Mouse (Mus musculus): ENCODE data around the gene Sipa1l1. TPM values are rescaled to one million over a fixed set of nuclear protein-coding genes. Genes with fewer than 3 reads are reported as not detected.

Gene Sipa1l1
- polyA plus RNA-seq, 1 experiment = 9.7 TPM

- Histone ChIP-seq H3K4me3 (ENCODE audit: insufficient read depth, poor library complexity, severe bottlenecking) (no peak overlapping the region), H3K79me2 (ENCODE audit: control insufficient read depth, insufficient read depth) (no peaks in the 10 kb centered on the region), H3ac (ENCODE audit: control insufficient read depth, insufficient read length, low read depth) (no peak overlapping the region), H3K27me3 (ENCODE audit: control insufficient read depth, insufficient read depth, insufficient read length) (no peaks in the 10 kb centered on the region), H3K36me3 (ENCODE audit: control insufficient read depth, insufficient read depth) (peaks cover 7% of the 10 kb centered on the region), H3K79me3 (ENCODE audit: low read depth) (no peaks in the 10 kb centered on the region)
- no peak for TF ChIP-seq MAX (IDR thresholded peaks at IDR 0.05)
- no peak for TF ChIP-seq CEBPB (IDR thresholded peaks at IDR 0.05; ENCODE audit: low read depth)
- TF ChIP-seq MYOG (IDR thresholded peaks at IDR 0.05; ENCODE audit: control insufficient read depth, extremely low read depth, insufficient read length) = no peak
- TF ChIP-seq CTCF (IDR thresholded peaks at IDR 0.05; ENCODE audit: control insufficient read depth, insufficient read depth, insufficient read length) = no peak
- no peak for TF ChIP-seq FOSL1 (IDR thresholded peaks at IDR 0.05; ENCODE audit: insufficient read depth, low read length, poor library complexity, severe bottlenecking)
- TF ChIP-seq MYOD1 (IDR thresholded peaks at IDR 0.05; ENCODE audit: control insufficient read depth, insufficient read length, low read depth) = no peak
- TF ChIP-seq USF1 (IDR thresholded peaks at IDR 0.05; ENCODE audit: low read depth) = no peak
These were observed 200.5 kb downstream of the Sipa1l1 start for GRCm38 (mm10) chr12:82369402-82370160.

- no peaks in the 10 kb centered on the region for H3K79me3 ChIP-seq (ENCODE audit: low read depth)
- H3K27me3 ChIP-seq (ENCODE audit: control insufficient read depth, insufficient read depth, insufficient read length) = no peaks in the 10 kb centered on the region
- no peak overlapping the region for H3ac ChIP-seq (ENCODE audit: control insufficient read depth, insufficient read length, low read depth)
- TF ChIP-seq USF1 (IDR thresholded peaks at IDR 0.05; ENCODE audit: low read depth) (no peak), MAX (IDR thresholded peaks at IDR 0.05) (no peak), FOSL1 (IDR thresholded peaks at IDR 0.05; ENCODE audit: insufficient read depth, low read length, poor library complexity, severe bottlenecking) (no peak), MYOG (IDR thresholded peaks at IDR 0.05; ENCODE audit: control insufficient read depth, extremely low read depth, insufficient read length) (no peak), CTCF (IDR thresholded peaks at IDR 0.05; ENCODE audit: control insufficient read depth, insufficient read depth, insufficient read length) (no peak), MYOD1 (IDR thresholded peaks at IDR 0.05; ENCODE audit: control insufficient read depth, insufficient read length, low read depth) (no peak), CEBPB (IDR thresholded peaks at IDR 0.05; ENCODE audit: low read depth) (no peak)
- H3K36me3 ChIP-seq (ENCODE audit: control insufficient read depth, insufficient read depth) = peaks cover 7% of the 10 kb centered on the region
- H3K79me2 ChIP-seq (ENCODE audit: control insufficient read depth, insufficient read depth) = no peaks in the 10 kb centered on the region
- no peak overlapping the region for H3K4me3 ChIP-seq (ENCODE audit: insufficient read depth, poor library complexity, severe bottlenecking)
These were observed 202.1 kb downstream of the Sipa1l1 start for GRCm38 (mm10) chr12:82371266-82371665.

DNA sequence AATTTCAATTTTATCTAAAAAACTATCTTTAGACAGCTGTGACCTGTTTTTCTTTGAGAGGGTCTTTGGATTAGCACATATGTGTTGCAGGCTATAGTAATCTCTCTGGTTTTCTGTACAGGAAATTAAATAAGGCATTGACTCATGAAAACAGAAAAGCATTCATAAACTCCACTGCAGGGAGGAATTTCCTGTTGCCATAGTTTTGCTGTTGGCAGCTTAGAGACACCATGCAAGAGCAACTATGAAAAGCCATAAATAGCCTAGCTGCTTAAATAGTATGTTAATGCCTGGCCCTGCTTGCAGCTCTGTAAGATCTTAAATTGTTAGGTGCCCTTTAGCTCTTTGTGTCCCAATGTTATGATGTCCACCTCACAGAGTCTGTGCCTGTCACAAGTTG is 204.9 kb downstream of the Sipa1l1 start:
- H3K27me3 ChIP-seq (ENCODE audit: control insufficient read depth, insufficient read depth, insufficient read length) = no peaks in the 10 kb centered on the region
- TF ChIP-seq MYOD1 (IDR thresholded peaks at IDR 0.05; ENCODE audit: control insufficient read depth, insufficient read length, low read depth) (no peak), CEBPB (IDR thresholded peaks at IDR 0.05; ENCODE audit: low read depth) (no peak), CTCF (IDR thresholded peaks at IDR 0.05; ENCODE audit: control insufficient read depth, insufficient read depth, insufficient read length) (no peak), MYOG (IDR thresholded peaks at IDR 0.05; ENCODE audit: control insufficient read depth, extremely low read depth, insufficient read length) (no peak), MAX (IDR thresholded peaks at IDR 0.05) (no peak), USF1 (IDR thresholded peaks at IDR 0.05; ENCODE audit: low read depth) (no peak)
- H3K79me2 ChIP-seq (ENCODE audit: control insufficient read depth, insufficient read depth) = no peaks in the 10 kb centered on the region
- H3K36me3 ChIP-seq (ENCODE audit: control insufficient read depth, insufficient read depth) = peaks cover 3% of the 10 kb centered on the region
- H3K4me3 ChIP-seq (ENCODE audit: insufficient read depth, poor library complexity, severe bottlenecking) = no peak overlapping the region
- H3ac ChIP-seq (ENCODE audit: control insufficient read depth, insufficient read length, low read depth) = no peak overlapping the region
- H3K79me3 ChIP-seq (ENCODE audit: low read depth) = no peaks in the 10 kb centered on the region

- Histone ChIP-seq H3K79me2 (ENCODE audit: control insufficient read depth, insufficient read depth) (no peaks in the 10 kb centered on the region), H3K4me3 (ENCODE audit: insufficient read depth, poor library complexity, severe bottlenecking) (no peak overlapping the region), H3K27me3 (ENCODE audit: control insufficient read depth, insufficient read depth, insufficient read length) (no peaks in the 10 kb centered on the region), H3K36me3 (ENCODE audit: control insufficient read depth, insufficient read depth) (peaks cover 13% of the 10 kb centered on the region), H3K79me3 (ENCODE audit: low read depth) (no peaks in the 10 kb centered on the region), H3ac (ENCODE audit: control insufficient read depth, insufficient read length, low read depth) (no peak overlapping the region)
- TF ChIP-seq MAX (IDR thresholded peaks at IDR 0.05) = no peak
- no peak for TF ChIP-seq MYOG (IDR thresholded peaks at IDR 0.05; ENCODE audit: control insufficient read depth, extremely low read depth, insufficient read length)
- no peak for TF ChIP-seq MYOD1 (IDR thresholded peaks at IDR 0.05; ENCODE audit: control insufficient read depth, insufficient read length, low read depth)
- TF ChIP-seq USF1 (IDR thresholded peaks at IDR 0.05; ENCODE audit: low read depth) = no peak
- TF ChIP-seq CEBPB (IDR thresholded peaks at IDR 0.05; ENCODE audit: low read depth) = no peak
These were observed 213.8 kb downstream of the Sipa1l1 start for GRCm38 (mm10) chr12:82382932-82383331.

GRCm38 (mm10) chr12:82384719-82385118 is 215.6 kb downstream of the Sipa1l1 start:
- Histone ChIP-seq H3K79me2 (ENCODE audit: control insufficient read depth, insufficient read depth) (no peaks in the 10 kb centered on the region), H3K79me3 (ENCODE audit: low read depth) (no peaks in the 10 kb centered on the region), H3ac (ENCODE audit: control insufficient read depth, insufficient read length, low read depth) (no peak overlapping the region), H3K27me3 (ENCODE audit: control insufficient read depth, insufficient read depth, insufficient read length) (no peaks in the 10 kb centered on the region), H3K36me3 (ENCODE audit: control insufficient read depth, insufficient read depth) (peaks cover 16% of the 10 kb centered on the region), H3K4me3 (ENCODE audit: insufficient read depth, poor library complexity, severe bottlenecking) (no peak overlapping the region)
- no peak for TF ChIP-seq FOSL1 (IDR thresholded peaks at IDR 0.05; ENCODE audit: insufficient read depth, low read length, poor library complexity, severe bottlenecking)
- TF ChIP-seq CEBPB (IDR thresholded peaks at IDR 0.05; ENCODE audit: low read depth) = no peak
- no peak for TF ChIP-seq MYOD1 (IDR thresholded peaks at IDR 0.05; ENCODE audit: control insufficient read depth, insufficient read length, low read depth)
- no peak for TF ChIP-seq MYOG (IDR thresholded peaks at IDR 0.05; ENCODE audit: control insufficient read depth, extremely low read depth, insufficient read length)
- no peak for TF ChIP-seq MAX (IDR thresholded peaks at IDR 0.05)
- TF ChIP-seq USF1 (IDR thresholded peaks at IDR 0.05; ENCODE audit: low read depth) = no peak
- TF ChIP-seq CTCF (IDR thresholded peaks at IDR 0.05; ENCODE audit: control insufficient read depth, insufficient read depth, insufficient read length) = no peak
